Mouse (Mus musculus) forebrain, embryonic 11.5 days (tissue): ENCODE results near the gene Arnt. TPM values are rescaled to one million over a fixed set of nuclear protein-coding genes. Genes with fewer than 3 reads are reported as not detected.
"Not testable (repeated sequence)": the region's sequence is repeated elsewhere in the genome, so short reads cannot be mapped to it uniquely, and the experiment has no call there.

Experiments
- ATAC-seq: fragments of 200-750 bp; cut with Nextera tagmentation; replicated peaks from 2 replicates; pipeline ENCODE4 v1.8.0; 2017; ENCODE audit warnings: moderate TSS enrichment; ENCODE audit not compliant: low FRiP score
- DNase-seq: peaks from one replicate; pipeline ENCODE4 v3.0.0-alpha.2; 2017; ENCODE audit warnings: low spot score
- H3K27ac ChIP-seq: fragments of 300-500 bp; sonication (generic); 2 replicates; pipeline ENCODE4 v1.5.1; 2014; ENCODE audit warnings: low read depth, low read length
- H3K27me3 ChIP-seq: fragments of 300-500 bp; sonication (generic); 2 replicates; pipeline ENCODE4 v1.6.1; 2014; ENCODE audit warnings: mild to moderate bottlenecking, low read length, mixed read lengths; ENCODE audit not compliant: control insufficient read depth, insufficient read depth
- H3K36me3 ChIP-seq: fragments of 300-500 bp; sonication (generic); 2 replicates; pipeline ENCODE4 v1.6.1; 2014; ENCODE audit warnings: mild to moderate bottlenecking, low read length, moderate library complexity, mixed read lengths; ENCODE audit not compliant: control insufficient read depth, insufficient read depth
- H3K4me1 ChIP-seq: fragments of 300-500 bp; sonication (generic); replicated peaks from 2 replicates; pipeline ENCODE4 v1.6.1; 2014; ENCODE audit warnings: low read length, mixed read lengths; ENCODE audit not compliant: control insufficient read depth, insufficient read depth
- H3K4me2 ChIP-seq: fragments of 300-500 bp; sonication (generic); 2 replicates; pipeline ENCODE4 v1.6.1; 2014; ENCODE audit warnings: low read depth, mild to moderate bottlenecking, low read length, moderate library complexity, mixed read lengths; ENCODE audit not compliant: severe bottlenecking
- H3K4me3 ChIP-seq: fragments of 300-500 bp; sonication (generic); 2 replicates; pipeline ENCODE4 v1.5.1; 2014; ENCODE audit warnings: low read depth, low read length
- H3K9ac ChIP-seq: fragments of 300-500 bp; sonication (generic); 2 replicates; pipeline ENCODE4 v1.6.1; 2014; ENCODE audit warnings: low read length
- H3K9me3 ChIP-seq: fragments of 300-500 bp; sonication (generic); 2 replicates; pipeline ENCODE4 v1.6.1; 2016; ENCODE audit warnings: low read length, mixed read lengths; ENCODE audit not compliant: control insufficient read depth
- WGBS: fragments of 180-500 bp; shearing (Covaris S2); extraction: QIAGEN DNeasy Blood & Tissue Kit; methylation state at CpG from one replicate; pipeline ENCODE4 v1.1.7; 2014; 5-methylcytosine and 5-hydroxymethylcytosine counted together
- polyA plus RNA-seq: library from polyadenylated mRNA; unstranded; fragments of >200 nt; fragmentation: Nextera tagmentation; extraction: Ambion mirVana; gene quantifications from 2 replicates; pipeline ENCODE4 v1.2.1, GENCODE M21; 2014

Arnt gene
- polyA plus RNA-seq, 1 experiment from 2014 or later, result 27.8 TPM

DNA sequence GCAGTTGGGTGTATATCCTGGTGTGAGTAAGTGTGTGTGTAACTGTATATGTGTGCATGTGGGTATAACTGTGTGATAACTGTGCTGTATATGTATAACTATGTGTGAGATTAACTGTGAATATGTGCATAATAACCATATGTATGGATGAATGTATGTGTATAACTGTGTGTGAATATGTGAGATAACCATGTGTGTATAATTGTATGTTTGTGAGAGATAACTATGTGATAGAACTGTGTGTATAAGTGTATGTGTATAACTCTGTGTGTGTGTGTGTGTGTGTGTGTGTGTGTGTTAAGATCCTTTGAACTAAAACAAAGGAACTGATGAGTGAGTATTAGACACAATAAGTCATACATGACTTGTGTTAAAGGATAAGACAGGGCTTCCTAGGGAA is 91.9 kb downstream of the Arnt start:
- Histone ChIP-seq H3K27ac (no peak overlapping the region), H3K9me3 (no peaks in the 10 kb centered on the region), H3K27me3 (no peaks in the 10 kb centered on the region), H3K4me2 (no peak overlapping the region), H3K9ac (no peak overlapping the region), H3K4me1 (no peaks in the 10 kb centered on the region), H3K4me3 (no peak overlapping the region), H3K36me3 (no peaks in the 10 kb centered on the region)
- ATAC-seq, result no peak
- DNase-seq, result no peak

DNA sequence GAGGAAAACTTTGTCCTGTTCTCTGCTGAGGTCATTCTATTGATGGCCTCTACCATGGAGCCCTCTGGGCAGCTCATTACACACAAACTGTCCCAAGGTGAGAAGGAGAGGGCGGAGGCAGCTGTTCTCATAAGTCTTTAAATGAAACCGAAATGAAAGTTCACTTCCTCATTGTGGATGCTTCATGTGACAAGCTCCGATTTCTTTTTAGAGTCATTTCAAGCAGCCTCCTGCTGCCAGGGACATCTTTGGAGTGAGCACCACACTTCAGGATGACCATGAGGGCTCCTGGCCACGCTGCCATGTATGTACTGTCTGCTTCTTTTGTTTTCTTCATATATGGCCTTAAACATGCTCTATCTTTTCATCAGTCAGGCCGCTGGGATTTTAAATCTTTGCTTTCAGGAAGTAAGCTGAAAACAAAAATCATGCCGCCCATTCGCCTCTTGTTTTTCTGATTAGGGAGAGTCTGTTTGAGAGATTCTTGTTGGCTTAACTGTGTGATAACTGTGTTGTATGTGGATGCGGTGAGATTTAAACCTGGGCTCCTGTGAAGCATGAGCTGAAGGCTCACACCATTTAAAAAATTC is 92.5 kb downstream of the Arnt start, which contains the start of gene Ctss:
Ctss (plus strand) TSS at position 165 of the 590 bp plus-strand sequence.
- 91% methylated on average over 8 of the region's 8 CpGs for WGBS
- ATAC-seq (no peak), DNase-seq (no peak)
- Histone ChIP-seq H3K27ac (no peak within 1 kb of the TSS), H3K4me2 (no peak within 1 kb of the TSS), H3K4me3 (no peak within 1 kb of the TSS), H3K27me3 (no peaks in the 10 kb centered on the region), H3K9ac (no peak within 1 kb of the TSS), H3K4me1 (no peaks in the 10 kb centered on the region), H3K9me3 (no peaks in the 10 kb centered on the region), H3K36me3 (no peaks in the 10 kb centered on the region)

DNA sequence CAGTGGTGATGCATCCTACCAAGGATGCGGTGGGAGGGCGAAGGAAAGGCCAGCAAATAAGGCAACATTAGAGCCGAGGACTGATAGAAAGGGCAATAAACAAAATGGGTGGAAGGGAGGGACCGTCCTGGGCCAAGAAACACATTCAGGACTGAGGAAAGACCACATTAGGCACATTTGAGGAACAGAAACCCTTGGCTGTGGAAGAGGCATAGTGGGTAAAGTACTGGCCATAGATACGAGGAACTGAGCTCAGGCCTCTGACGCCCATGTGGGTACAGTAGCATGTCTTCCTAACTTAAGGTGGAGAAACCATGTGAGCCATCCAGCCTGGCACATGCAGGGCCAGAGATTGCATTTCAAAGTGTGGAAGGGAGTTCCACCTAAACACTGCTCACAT is 95.6 kb downstream of the Arnt start:
- Histone ChIP-seq H3K27me3 (no peaks in the 10 kb centered on the region), H3K4me3 (no peak overlapping the region), H3K27ac (no peak overlapping the region), H3K9me3 (no peaks in the 10 kb centered on the region), H3K9ac (no peak overlapping the region), H3K36me3 (no peaks in the 10 kb centered on the region), H3K4me2 (no peak overlapping the region), H3K4me1 (no peaks in the 10 kb centered on the region)
- 93% methylated on average over 6 of the region's 6 CpGs for WGBS
- ATAC-seq (no peak), DNase-seq (no peak)

DNA sequence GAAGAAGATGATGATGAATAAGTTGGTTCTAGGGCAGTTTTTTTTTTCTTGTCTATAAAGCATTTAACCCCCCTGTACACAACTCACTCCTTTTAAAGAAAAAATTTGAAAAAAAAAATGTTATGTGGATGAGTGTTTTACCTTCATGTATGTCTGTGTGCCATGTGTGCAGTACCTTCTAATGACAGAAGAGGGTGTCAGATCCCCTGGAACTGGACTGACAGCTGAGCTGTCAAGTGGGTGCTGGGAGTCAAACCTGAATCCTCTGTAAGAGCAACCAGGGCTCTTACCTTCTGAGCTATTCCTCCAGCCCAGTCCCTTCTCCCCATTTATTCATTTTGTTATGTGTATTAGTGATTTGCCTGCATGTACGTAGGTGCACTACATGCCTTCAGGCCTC is 96.8 kb downstream of the Arnt start:
- Histone ChIP-seq H3K4me1 (no peaks in the 10 kb centered on the region), H3K9ac (no peak overlapping the region), H3K36me3 (no peaks in the 10 kb centered on the region), H3K4me3 (no peak overlapping the region), H3K27me3 (no peaks in the 10 kb centered on the region), H3K9me3 (no peaks in the 10 kb centered on the region), H3K4me2 (no peak overlapping the region), H3K27ac (no peak overlapping the region)
- DNase-seq (no peak), ATAC-seq (no peak)
- WGBS, result 95% methylated on average over 1 of the region's 1 CpGs

DNA sequence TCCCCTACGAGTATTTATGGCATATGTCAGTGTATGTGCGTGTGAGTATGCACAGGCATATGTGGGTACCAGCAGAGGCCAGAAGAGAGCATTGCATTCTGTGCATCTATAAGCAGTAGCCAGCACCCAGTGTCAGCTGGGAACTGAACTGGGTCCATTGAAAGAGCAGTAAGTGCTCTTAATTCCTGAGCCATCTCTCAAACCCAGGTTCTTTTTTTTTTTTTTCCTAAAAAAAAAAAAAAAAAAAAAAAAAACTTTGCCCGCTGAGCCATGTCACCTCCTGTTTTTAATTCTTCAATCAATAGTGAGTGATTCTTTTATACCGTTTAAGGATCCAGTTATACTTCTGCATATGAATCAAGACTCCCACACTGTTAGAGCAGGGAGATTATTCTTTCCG is 99.2 kb downstream of the Arnt start:
- Histone ChIP-seq H3K9ac (no peak overlapping the region), H3K9me3 (no peaks in the 10 kb centered on the region)

DNA sequence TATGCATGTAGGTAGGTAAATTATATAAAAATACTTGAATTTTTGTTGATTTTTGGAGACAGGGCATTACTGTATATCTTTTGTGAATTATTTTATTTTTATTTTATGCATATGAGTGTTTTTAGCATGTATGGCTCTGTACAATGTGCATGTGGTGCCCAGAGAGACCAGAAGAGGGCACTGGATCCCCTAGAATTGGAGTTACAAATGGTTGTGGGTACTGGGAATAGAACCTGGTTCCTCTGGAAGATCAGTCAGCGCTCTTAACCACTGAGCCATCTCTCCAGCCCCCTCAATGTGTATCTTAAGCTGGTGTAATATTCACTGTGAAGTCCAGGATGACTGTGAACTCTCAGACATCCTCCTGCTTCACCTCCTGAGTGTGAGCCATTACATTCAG is 100.7 kb downstream of the Arnt start:
- H3K27ac ChIP-seq, result no peak overlapping the region
- no peak for DNase-seq
- H3K4me3 ChIP-seq, result no peak overlapping the region
- no peaks in the 10 kb centered on the region for H3K9me3 ChIP-seq
- no peak overlapping the region for H3K9ac ChIP-seq
- H3K4me2 ChIP-seq, result no peak overlapping the region
- no peaks in the 10 kb centered on the region for H3K4me1 ChIP-seq
- H3K27me3 ChIP-seq, result no peaks in the 10 kb centered on the region
- no peak for ATAC-seq
- 81% methylated on average over 1 of the region's 1 CpGs for WGBS
- H3K36me3 ChIP-seq, result no peaks in the 10 kb centered on the region

More for the DNA sequence above, 99.2 kb downstream of the Arnt start:
- 92% methylated on average over 5 of the region's 5 CpGs for WGBS
- Histone ChIP-seq H3K27ac (no peak overlapping the region), H3K4me1 (no peaks in the 10 kb centered on the region), H3K27me3 (no peaks in the 10 kb centered on the region), H3K36me3 (no peaks in the 10 kb centered on the region), H3K4me2 (no peak overlapping the region), H3K4me3 (no peak overlapping the region)
- DNase-seq (no peak), ATAC-seq (no peak)

DNA sequence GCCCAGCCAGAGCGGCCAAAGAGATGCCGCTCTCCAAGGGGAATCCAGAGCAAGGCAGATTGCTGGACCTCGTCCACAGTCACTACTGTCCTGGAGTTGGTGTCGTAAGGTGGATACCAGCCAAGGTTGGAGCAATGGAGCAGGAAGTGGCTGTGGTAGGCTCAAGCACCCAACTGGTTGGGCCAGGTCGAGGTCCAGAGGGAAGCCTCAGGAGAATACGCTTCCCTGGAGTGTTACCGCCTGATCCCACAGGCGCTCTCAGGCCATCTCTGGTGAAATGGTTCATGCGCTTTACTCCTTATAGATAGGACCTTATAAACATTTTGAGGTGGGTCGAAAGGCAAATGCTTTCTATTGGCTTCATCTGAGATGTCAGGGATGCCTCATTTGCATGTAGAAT is 104.7 kb downstream of the Arnt start:
- Histone ChIP-seq H3K4me3 (no peak overlapping the region), H3K9me3 (no peaks in the 10 kb centered on the region), H3K27me3 (no peaks in the 10 kb centered on the region), H3K27ac (no peak overlapping the region), H3K36me3 (no peaks in the 10 kb centered on the region), H3K9ac (no peak overlapping the region), H3K4me1 (no peaks in the 10 kb centered on the region), H3K4me2 (no peak overlapping the region)
- ATAC-seq (no peak), DNase-seq (no peak)
- whole genome bisulfite sequencing, result 92% methylated on average over 10 of the region's 10 CpGs

DNA sequence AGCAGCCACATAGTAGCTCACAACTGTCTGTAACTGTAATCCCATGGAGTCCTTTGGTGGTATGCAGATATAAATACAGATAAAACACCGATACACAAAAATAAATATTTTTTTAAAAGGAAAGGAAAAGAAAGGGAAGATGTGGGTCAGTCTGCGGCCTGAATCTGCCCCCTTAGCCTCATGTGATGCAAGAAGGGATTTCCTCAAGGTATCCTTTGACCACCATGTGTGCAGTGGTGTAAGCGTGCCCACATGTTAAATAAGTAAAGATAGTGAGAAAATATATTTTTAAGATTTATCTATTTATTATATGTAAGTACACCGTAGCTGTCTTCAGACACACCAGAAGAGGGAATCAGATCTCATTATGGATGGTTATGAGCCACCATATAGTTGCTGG is 105.6 kb downstream of the Arnt start:
- Histone ChIP-seq H3K4me2 (no peak overlapping the region), H3K27me3 (no peaks in the 10 kb centered on the region), H3K27ac (no peak overlapping the region), H3K4me3 (no peak overlapping the region), H3K4me1 (no peaks in the 10 kb centered on the region), H3K36me3 (no peaks in the 10 kb centered on the region), H3K9ac (no peak overlapping the region), H3K9me3 (no peaks in the 10 kb centered on the region)
- 96% methylated on average over 4 of the region's 4 CpGs for WGBS
- ATAC-seq (no peak), DNase-seq (no peak)

DNA sequence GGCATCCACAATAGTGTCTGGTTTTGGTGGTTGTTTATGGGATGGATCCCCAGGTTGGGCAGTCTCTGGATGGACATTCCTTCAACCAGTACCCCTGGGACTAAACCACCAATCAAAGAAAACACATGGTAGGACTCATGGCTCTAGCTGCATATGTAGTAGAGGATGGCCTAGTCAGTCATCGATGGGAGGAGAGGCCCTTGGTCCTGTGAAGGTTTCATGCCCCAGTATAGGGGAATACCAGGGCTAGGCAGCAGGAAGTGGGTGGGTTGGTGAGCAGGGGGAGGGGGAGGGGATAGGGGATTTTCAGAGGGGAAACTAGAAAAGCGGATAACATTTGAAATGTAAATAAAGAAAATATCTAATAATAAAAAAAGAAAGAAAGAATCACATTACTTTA is 107.0 kb downstream of the Arnt start:
- not testable (repeated sequence) for H3K9me3 ChIP-seq, H3K9ac ChIP-seq, H3K4me1 ChIP-seq, H3K36me3 ChIP-seq, H3K27ac ChIP-seq, H3K27me3 ChIP-seq, H3K4me2 ChIP-seq, ATAC-seq, H3K4me3 ChIP-seq, DNase-seq
- 88% methylated on average over 2 of the region's 2 CpGs for WGBS
